Mouse (Mus musculus): Measurements from ENCODE around the gene Smoc1. TPM values are rescaled to one million over a fixed set of nuclear protein-coding genes. Genes with fewer than 3 reads are reported as not detected.

The Smoc1 gene
- polyA plus RNA-seq, 1 experiment = 4.4 TPM

GRCm38 (mm10) chr12:81002841-81003635 is 23.6 kb upstream of the Smoc1 start:
- H3K27me3 ChIP-seq (ENCODE audit: control insufficient read depth, insufficient read depth, low read length) = peaks cover 8% of the 10 kb centered on the region; the same call in 1 of the 2 replicates
- TF ChIP-seq POLR2A (IDR thresholded peaks at IDR 0.05; ENCODE audit: low read depth, low read length) (no peak), CTCF (IDR thresholded peaks at IDR 0.05; ENCODE audit: extremely low read depth, insufficient read length, insufficient replicate concordance, low read depth, low read length) (no peak)
- H3K36me3 ChIP-seq (ENCODE audit: control insufficient read depth, insufficient read depth, low read length) = no peaks in the 10 kb centered on the region
- no peak overlapping the region for H3K4me3 ChIP-seq (ENCODE audit: low read depth, low read length)
- 63% methylated on average over 13 of the region's 13 CpGs for WGBS
- H3K27ac ChIP-seq (ENCODE audit: insufficient read depth, low read depth, low read length) = no peak overlapping the region
- H3K4me1 ChIP-seq (ENCODE audit: control insufficient read depth, insufficient read depth, insufficient read length, low read length) = no peaks in the 10 kb centered on the region; the same call in 1 of the 2 replicates

GRCm38 (mm10) chr12:81009813-81010212 is 16.8 kb upstream of the Smoc1 start:
- 31% methylated on average over 3 of the region's 3 CpGs for WGBS
- no peak for TF ChIP-seq POLR2A (IDR thresholded peaks at IDR 0.05; ENCODE audit: low read depth, low read length)
- no peak for TF ChIP-seq CTCF (IDR thresholded peaks at IDR 0.05; ENCODE audit: extremely low read depth, insufficient read length, insufficient replicate concordance, low read depth, low read length)
- no peak overlapping the region for H3K27ac ChIP-seq (ENCODE audit: insufficient read depth, low read depth, low read length)
- no peaks in the 10 kb centered on the region for H3K4me1 ChIP-seq (ENCODE audit: control insufficient read depth, insufficient read depth, insufficient read length, low read length)
- H3K27me3 ChIP-seq (ENCODE audit: control insufficient read depth, insufficient read depth, low read length) = no peaks in the 10 kb centered on the region
- no peaks in the 10 kb centered on the region for H3K36me3 ChIP-seq (ENCODE audit: control insufficient read depth, insufficient read depth, low read length)
- H3K4me3 ChIP-seq (ENCODE audit: low read depth, low read length) = no peak overlapping the region

- Histone ChIP-seq H3K27ac (ENCODE audit: insufficient read depth, low read depth, low read length) (no peak overlapping the region), H3K36me3 (ENCODE audit: control insufficient read depth, insufficient read depth, low read length) (no peaks in the 10 kb centered on the region), H3K4me3 (ENCODE audit: low read depth, low read length) (no peak overlapping the region), H3K27me3 (ENCODE audit: control insufficient read depth, insufficient read depth, low read length) (no peaks in the 10 kb centered on the region), H3K4me1 (ENCODE audit: control insufficient read depth, insufficient read depth, insufficient read length, low read length) (no peaks in the 10 kb centered on the region)
- TF ChIP-seq CTCF (IDR thresholded peaks at IDR 0.05; ENCODE audit: extremely low read depth, insufficient read length, insufficient replicate concordance, low read depth, low read length) (no peak), POLR2A (IDR thresholded peaks at IDR 0.05; ENCODE audit: low read depth, low read length) (no peak)
- WGBS = 79% methylated on average over 2 of the region's 2 CpGs
Measured at GRCm38 (mm10) chr12:81011994-81012393, 14.6 kb upstream of the Smoc1 start.

- Histone ChIP-seq H3K27ac (ENCODE audit: insufficient read depth, low read depth, low read length) (no peak overlapping the region), H3K27me3 (ENCODE audit: control insufficient read depth, insufficient read depth, low read length) (no peaks in the 10 kb centered on the region), H3K36me3 (ENCODE audit: control insufficient read depth, insufficient read depth, low read length) (no peaks in the 10 kb centered on the region), H3K4me3 (ENCODE audit: low read depth, low read length) (no peak overlapping the region), H3K4me1 (ENCODE audit: control insufficient read depth, insufficient read depth, insufficient read length, low read length) (no peaks in the 10 kb centered on the region)
- 67% methylated on average over 11 of the region's 11 CpGs for WGBS
- no peak for TF ChIP-seq CTCF (IDR thresholded peaks at IDR 0.05; ENCODE audit: extremely low read depth, insufficient read length, insufficient replicate concordance, low read depth, low read length)
- no peak for TF ChIP-seq POLR2A (IDR thresholded peaks at IDR 0.05; ENCODE audit: low read depth, low read length)
Measured at GRCm38 (mm10) chr12:81013496-81013895, 13.1 kb upstream of the Smoc1 start.

GRCm38 (mm10) chr12:81017624-81018023 is 9.0 kb upstream of the Smoc1 start:
- no peaks in the 10 kb centered on the region for H3K27me3 ChIP-seq (ENCODE audit: control insufficient read depth, insufficient read depth, low read length)
- no peak overlapping the region for H3K4me3 ChIP-seq (ENCODE audit: low read depth, low read length)
- WGBS = 92% methylated on average over 12 of the region's 12 CpGs
- no peak overlapping the region for H3K27ac ChIP-seq (ENCODE audit: insufficient read depth, low read depth, low read length)
- no peaks in the 10 kb centered on the region for H3K4me1 ChIP-seq (ENCODE audit: control insufficient read depth, insufficient read depth, insufficient read length, low read length)
- no peaks in the 10 kb centered on the region for H3K36me3 ChIP-seq (ENCODE audit: control insufficient read depth, insufficient read depth, low read length)
- TF ChIP-seq POLR2A (IDR thresholded peaks at IDR 0.05; ENCODE audit: low read depth, low read length) (no peak), CTCF (IDR thresholded peaks at IDR 0.05; ENCODE audit: extremely low read depth, insufficient read length, insufficient replicate concordance, low read depth, low read length) (no peak)

GRCm38 (mm10) chr12:81018516-81019279 is 7.9 kb upstream of the Smoc1 start:
- WGBS = 78% methylated on average over 20 of the region's 20 CpGs
- H3K4me3 ChIP-seq (ENCODE audit: low read depth, low read length) = peak overlapping the region; percentile 39
- no peaks in the 10 kb centered on the region for H3K4me1 ChIP-seq (ENCODE audit: control insufficient read depth, insufficient read depth, insufficient read length, low read length)

More at GRCm38 (mm10) chr12:81018516-81019279, 7.9 kb upstream of the Smoc1 start:
- Histone ChIP-seq H3K36me3 (ENCODE audit: control insufficient read depth, insufficient read depth, low read length) (no peaks in the 10 kb centered on the region), H3K27me3 (ENCODE audit: control insufficient read depth, insufficient read depth, low read length) (no peaks in the 10 kb centered on the region), H3K27ac (ENCODE audit: insufficient read depth, low read depth, low read length) (no peak overlapping the region)
- TF ChIP-seq POLR2A (IDR thresholded peaks at IDR 0.05; ENCODE audit: low read depth, low read length) (no peak), CTCF (IDR thresholded peaks at IDR 0.05; ENCODE audit: extremely low read depth, insufficient read length, insufficient replicate concordance, low read depth, low read length) (no peak)
